Mouse (Mus musculus): ENCODE data around the gene Aamp. TPM values are rescaled to one million over a fixed set of nuclear protein-coding genes. Genes with fewer than 3 reads are reported as not detected.

Gene Aamp
- polyA plus RNA-seq, 1 experiment from 2014 or later, result 184 TPM

Other genes starting within 250 kb of the Aamp start
- 7.6 and 11.0 TPM in 2 replicates for gene Tns1, start 160.3 kb downstream of the Aamp start, polyA plus RNA-seq (2014; fragmentation: Nextera tagmentation; extraction: Ambion mirVana)
- 0.12 and 0.33 TPM in 2 replicates for gene Rufy4, start 159.2 kb downstream of the Aamp start, polyA plus RNA-seq (2014; fragmentation: Nextera tagmentation; extraction: Ambion mirVana)
- gene Cxcr2, start 130.7 kb downstream of the Aamp start, polyA plus RNA-seq (2014; fragmentation: Nextera tagmentation; extraction: Ambion mirVana), result not detected in 2 replicates
- gene Cxcr1, start 90.1 kb downstream of the Aamp start, polyA plus RNA-seq (2014; fragmentation: Nextera tagmentation; extraction: Ambion mirVana), result not detected in 2 replicates
- gene Arpc2, start 48.7 kb downstream of the Aamp start, polyA plus RNA-seq (2014; fragmentation: Nextera tagmentation; extraction: Ambion mirVana), result 322 and 338 TPM in 2 replicates
- gene Gpbar1, start 6.2 kb downstream of the Aamp start, polyA plus RNA-seq (2014; fragmentation: Nextera tagmentation; extraction: Ambion mirVana), result 0.27 and 0.39 TPM in 2 replicates
- gene Pnkd, start 192 bp upstream of the Aamp start, polyA plus RNA-seq (2014; fragmentation: Nextera tagmentation; extraction: Ambion mirVana), result 99.0 and 107 TPM in 2 replicates
- gene Tmbim1, start 20.9 kb upstream of the Aamp start, polyA plus RNA-seq (2014; fragmentation: Nextera tagmentation; extraction: Ambion mirVana), result 3.8 and 5.6 TPM in 2 replicates
- gene Catip, start 77.4 kb upstream of the Aamp start, polyA plus RNA-seq (2014; fragmentation: Nextera tagmentation; extraction: Ambion mirVana), result 0.30 and 0.57 TPM in 2 replicates
- gene Slc11a1, start 90.5 kb upstream of the Aamp start, polyA plus RNA-seq (2014; fragmentation: Nextera tagmentation; extraction: Ambion mirVana), result 0.51 and 2.7 TPM in 2 replicates
- gene Ctdsp1, start 106.8 kb upstream of the Aamp start, polyA plus RNA-seq (2014; fragmentation: Nextera tagmentation; extraction: Ambion mirVana), result 8.6 and 17.1 TPM in 2 replicates
- 0.09 and 0.30 TPM in 2 replicates for gene Vil1, start 124.6 kb upstream of the Aamp start, polyA plus RNA-seq (2014; fragmentation: Nextera tagmentation; extraction: Ambion mirVana)
- 48.5 and 56.0 TPM in 2 replicates for gene Cnot9, start 221.3 kb upstream of the Aamp start, polyA plus RNA-seq (2014; fragmentation: Nextera tagmentation; extraction: Ambion mirVana)

All from midbrain, embryonic 14.5 days (tissue).